Mouse (Mus musculus) kidney, adult 2 months (tissue): ENCODE measurements around the gene Pmm2. TPM values are rescaled to one million over a fixed set of nuclear protein-coding genes. Genes with fewer than 3 reads are reported as not detected.

Experiments used
- DNase-seq: peaks from one replicate; pipeline ENCODE4 v3.0.0; 2021
- H3K27ac ChIP-seq: fragments of 200-500 bp; 2 replicates; pipeline ENCODE4 v1.5.1; 2012; ENCODE audit warnings: low read depth, low read length, control low read depth, inconsistent platforms; ENCODE audit not compliant: insufficient read depth
- H3K27me3 ChIP-seq: fragments of 200-500 bp; replicated peaks from 2 replicates; pipeline ENCODE4 v1.6.1; 2012; ENCODE audit warnings: mild to moderate bottlenecking, moderate library complexity, low read length, inconsistent platforms; ENCODE audit not compliant: control insufficient read depth, insufficient read depth
- H3K36me3 ChIP-seq: fragments of 200-500 bp; 2 replicates; pipeline ENCODE4 v1.6.1; 2012; ENCODE audit warnings: mild to moderate bottlenecking, moderate library complexity, low read length, inconsistent platforms; ENCODE audit not compliant: control insufficient read depth, insufficient read depth
- H3K4me1 ChIP-seq: fragments of 200-500 bp; 2 replicates; pipeline ENCODE4 v1.6.1; 2011; ENCODE audit warnings: low read length; ENCODE audit not compliant: control insufficient read depth, insufficient read depth
- H3K4me3 ChIP-seq: fragments of 200-500 bp; 2 replicates; pipeline ENCODE4 v1.5.1; 2011; ENCODE audit warnings: mild to moderate bottlenecking, low read depth, low read length, control low read depth; ENCODE audit not compliant: insufficient read depth
- CTCF ChIP-seq: fragments of 200-500 bp; conservative IDR thresholded peaks from 2 replicates; pipeline ENCODE4 v1.5.1; 2011; ENCODE audit warnings: low read depth, mild to moderate bottlenecking, control low read depth, low read length, moderate library complexity, mixed read lengths; ENCODE audit not compliant: insufficient read depth, insufficient read length
- POLR2A ChIP-seq: fragments of 200-500 bp; IDR thresholded peaks from one replicate; pipeline ENCODE4 v1.6.1; 2011; ENCODE audit warnings: low read depth, low read length, control low read depth
- WGBS: fragments of 180-500 bp; shearing (Covaris S2); methylation state at CpG from one replicate; pipeline ENCODE4 v1.1.7; 2018; 5-methylcytosine and 5-hydroxymethylcytosine counted together
- polyA plus RNA-seq: library from polyadenylated mRNA; depleted of rRNA; stranded (reverse); fragments of >200 nt; gene quantifications from 2 replicates; pipeline ENCODE4 v1.2.3, GENCODE M21; 2012; rRNA removed

The Pmm2 gene
- polyA plus RNA-seq: 64.2 and 66.6 TPM in 2 replicates

GRCm38 (mm10) chr16:8637217-8638051 lies at the start of gene Pmm2, which contains the start of gene Tmem186:
Pmm2 (plus strand) TSS chr16:8637674.
Tmem186 (minus strand) TSS chr16:8637712.
- Histone ChIP-seq H3K4me1 (no peaks in the 10 kb centered on the region; the same call in 1 of the 2 replicates), H3K36me3 (no peaks in the 10 kb centered on the region), H3K27me3 (no peaks in the 10 kb centered on the region), H3K4me3 (peak within 1 kb of the TSS; percentile 91), H3K27ac (peak within 1 kb of the TSS; percentile 73)
- TF ChIP-seq CTCF (no peak), POLR2A (peak; percentile 17)
- peak; percentile 95 for DNase-seq
- under 1% methylated on average over 59 of the region's 59 CpGs for whole genome bisulfite sequencing

- no peak overlapping the region for H3K27ac ChIP-seq
- no peak for TF ChIP-seq POLR2A
- no peak for TF ChIP-seq CTCF
- no peak overlapping the region for H3K4me3 ChIP-seq
- no peaks in the 10 kb centered on the region for H3K36me3 ChIP-seq
- H3K4me1 ChIP-seq: no peaks in the 10 kb centered on the region
- no peaks in the 10 kb centered on the region for H3K27me3 ChIP-seq
- WGBS: 64% methylated on average over 4 of the region's 4 CpGs
- DNase-seq: no peak
Measured at GRCm38 (mm10) chr16:8595411-8595810, 42.1 kb upstream of the Pmm2 start.

DNA sequence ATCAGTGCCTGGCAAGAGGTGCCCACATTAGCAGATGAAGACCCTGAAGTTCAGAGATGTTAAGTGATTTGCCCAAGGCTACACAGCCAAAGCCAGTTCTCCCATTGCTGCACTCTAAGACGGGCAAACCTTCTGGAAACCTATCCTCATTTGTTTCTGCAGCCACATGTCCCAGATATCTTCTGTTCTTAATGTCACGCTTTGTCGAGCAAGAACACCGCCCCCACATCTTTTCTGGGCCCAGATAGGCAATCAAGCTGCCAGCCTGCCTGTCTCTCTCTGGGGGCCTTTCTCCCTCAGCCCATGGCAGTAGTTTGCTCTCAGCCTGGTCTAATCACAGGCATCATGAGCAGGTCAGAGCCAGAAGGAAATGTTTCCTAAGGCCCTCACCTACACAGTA lies 41.1 kb upstream of the Pmm2 start:
- no peaks in the 10 kb centered on the region for H3K4me1 ChIP-seq
- H3K27me3 ChIP-seq: no peaks in the 10 kb centered on the region
- H3K4me3 ChIP-seq: no peak overlapping the region
- no peaks in the 10 kb centered on the region for H3K36me3 ChIP-seq
- no peak for TF ChIP-seq CTCF
- TF ChIP-seq POLR2A: no peak
- DNase-seq: no peak
- H3K27ac ChIP-seq: no peak overlapping the region
- WGBS: 64% methylated on average over 4 of the region's 4 CpGs

DNA sequence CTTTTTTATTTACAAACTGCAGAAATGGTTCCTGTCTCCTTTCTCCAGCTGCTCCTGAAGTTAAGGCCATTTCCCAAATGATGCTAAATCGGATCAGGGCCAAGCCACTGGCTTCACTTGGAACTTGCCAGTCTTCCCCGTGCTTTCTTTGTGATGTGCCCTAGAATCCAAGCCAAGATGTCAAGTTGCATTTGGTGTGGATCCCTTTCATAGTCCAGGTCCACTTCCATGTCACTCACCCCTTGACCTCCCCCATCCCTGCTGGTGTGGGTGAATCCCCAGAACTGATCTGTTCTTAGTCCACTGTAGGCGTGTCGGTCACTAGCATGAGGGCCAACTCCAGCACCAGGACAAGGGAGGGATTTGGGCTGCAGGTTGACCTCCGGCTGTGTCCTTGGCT lies 40.0 kb upstream of the Pmm2 start:
- H3K27ac ChIP-seq: no peak overlapping the region
- DNase-seq: no peak
- H3K4me3 ChIP-seq: no peak overlapping the region
- no peaks in the 10 kb centered on the region for H3K27me3 ChIP-seq
- H3K4me1 ChIP-seq: no peaks in the 10 kb centered on the region
- WGBS: 89% methylated on average over 5 of the region's 5 CpGs
- H3K36me3 ChIP-seq: no peaks in the 10 kb centered on the region
- TF ChIP-seq POLR2A (no peak), CTCF (no peak)

- Histone ChIP-seq H3K4me3 (no peak overlapping the region), H3K27ac (no peak overlapping the region), H3K27me3 (no peaks in the 10 kb centered on the region), H3K4me1 (no peaks in the 10 kb centered on the region), H3K36me3 (no peaks in the 10 kb centered on the region)
- TF ChIP-seq POLR2A (no peak), CTCF (no peak)
- WGBS: 76% methylated on average over 3 of the region's 3 CpGs
- no peak for DNase-seq
Measured at GRCm38 (mm10) chr16:8603789-8604188, 33.7 kb upstream of the Pmm2 start.

DNA sequence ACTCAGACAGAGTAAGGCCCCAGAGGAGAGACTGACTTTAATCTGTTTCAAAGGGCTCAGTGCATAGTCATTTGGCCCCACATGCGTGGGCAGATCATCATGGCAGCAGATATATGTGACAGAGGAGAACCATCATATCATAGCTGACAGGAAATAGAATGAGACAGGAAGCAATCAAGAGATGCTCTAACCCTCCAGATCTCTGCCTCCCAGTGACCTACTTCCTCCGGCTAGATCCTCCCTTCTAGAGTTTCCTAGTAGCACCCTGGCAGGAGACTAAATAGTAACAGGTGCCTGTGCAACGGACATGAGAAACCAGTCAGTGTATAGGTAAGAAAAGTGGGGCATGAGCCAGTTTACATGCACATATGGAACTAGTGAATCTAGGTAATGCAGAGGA lies 27.1 kb upstream of the Pmm2 start:
- Histone ChIP-seq H3K36me3 (no peaks in the 10 kb centered on the region; the same call in 1 of the 2 replicates), H3K27me3 (no peaks in the 10 kb centered on the region), H3K4me3 (no peak overlapping the region), H3K27ac (no peak overlapping the region), H3K4me1 (no peaks in the 10 kb centered on the region)
- 65% methylated on average over 3 of the region's 3 CpGs for WGBS
- no peak for TF ChIP-seq CTCF
- TF ChIP-seq POLR2A: no peak
- no peak for DNase-seq

DNA sequence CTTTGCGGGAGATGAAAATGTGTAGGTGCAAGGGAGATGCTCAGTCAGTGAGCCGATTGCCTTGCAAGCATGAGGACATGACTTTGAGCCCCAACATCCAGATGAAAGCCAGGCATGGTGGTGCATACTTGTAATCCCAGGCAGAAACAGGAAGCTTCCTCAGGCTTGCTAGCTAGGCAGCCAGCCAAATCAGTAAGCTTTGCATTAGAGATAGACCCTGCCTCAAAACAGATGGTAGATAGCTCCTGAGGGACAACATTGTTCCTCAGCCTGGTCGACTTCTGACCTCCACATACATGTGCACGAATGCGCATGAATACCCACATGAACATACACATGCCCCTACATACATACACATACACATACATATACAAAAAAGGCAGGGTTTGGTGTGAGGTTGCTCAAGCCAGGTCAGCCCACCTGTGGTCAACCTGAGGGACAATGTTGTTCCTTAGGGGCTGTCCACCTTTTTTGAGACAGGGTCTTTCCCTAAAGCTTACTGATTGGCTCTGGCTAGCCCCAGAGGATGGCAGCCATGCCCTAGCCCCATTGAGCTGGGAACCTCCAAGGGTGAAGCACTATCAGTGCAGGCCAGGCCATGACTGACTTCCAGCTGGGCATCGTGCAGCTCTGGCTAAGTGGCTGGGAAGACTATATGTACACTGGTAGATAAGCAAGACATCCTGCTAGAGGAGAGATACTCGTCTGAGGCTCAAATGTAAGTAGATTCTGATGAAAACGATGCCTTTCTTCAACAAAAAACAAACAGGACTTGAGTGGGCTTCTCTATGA lies 25.1 kb upstream of the Pmm2 start:
- Histone ChIP-seq H3K4me1 (no peaks in the 10 kb centered on the region), H3K27me3 (no peaks in the 10 kb centered on the region), H3K36me3 (no peaks in the 10 kb centered on the region; the same call in 1 of the 2 replicates), H3K27ac (no peak overlapping the region), H3K4me3 (no peak overlapping the region)
- WGBS: 88% methylated on average over 8 of the region's 8 CpGs
- DNase-seq: no peak
- TF ChIP-seq CTCF (no peak), POLR2A (no peak)
